25 mouse cellular contexts compared by ENCODE assay signal in the genomic region with DNA sequence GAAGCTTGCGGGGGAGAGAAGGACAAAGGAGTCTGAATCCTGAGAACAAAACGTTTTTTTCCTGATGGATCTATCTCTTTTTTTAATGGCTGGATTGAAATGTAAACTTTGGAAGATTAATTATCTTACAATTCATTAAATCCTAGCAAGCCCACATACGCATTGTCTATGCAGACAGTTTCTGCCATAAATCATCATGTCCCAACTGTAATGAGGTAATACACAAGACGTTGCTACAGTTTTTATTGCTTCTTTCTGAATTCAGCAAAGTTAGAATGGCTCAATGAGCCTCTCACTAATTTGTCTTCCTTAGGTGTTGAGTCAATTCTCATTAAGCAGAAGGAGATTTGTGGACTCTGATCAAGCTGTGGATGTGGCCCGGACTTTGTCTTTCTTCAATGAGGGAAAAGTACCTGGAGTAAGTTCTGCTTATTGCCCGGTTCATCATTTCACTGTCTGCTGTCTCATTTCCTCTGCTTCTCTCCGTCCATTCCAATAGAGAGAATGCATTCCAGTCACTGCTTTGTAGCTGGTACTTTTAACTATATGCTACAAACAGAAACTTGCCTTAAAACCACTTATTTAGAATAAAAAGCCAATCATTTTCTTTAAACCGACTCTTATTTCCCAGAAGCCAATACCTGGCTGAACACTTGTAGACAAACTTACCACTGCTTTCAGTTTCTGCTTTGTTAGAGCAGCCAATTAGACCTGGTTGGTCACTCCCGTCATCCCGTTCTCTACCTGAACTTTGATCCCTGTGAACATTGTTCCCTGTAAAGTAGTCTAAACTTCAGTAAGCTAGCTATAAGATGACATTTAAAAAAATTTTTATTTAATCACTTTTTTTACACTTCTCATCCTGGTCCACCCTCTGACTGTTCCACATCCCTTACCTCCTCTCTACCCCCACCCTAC.
A peak's percentile ranks its signal among the peaks of the same experiment; 100 is the strongest.
DNase-seq lines count a peak whose midpoint lies in the region; ATAC-seq and TF ChIP-seq lines count a peak whose summit lies in the region.
"Had no signal": no experiment of that assay in that cellular context is flagged by ENCODE, and none has a peak within 500 bp of the region (broad histone marks: within the 10 kb centered on the region; RNA-seq: fewer than 3 reads in every experiment).

No protein-coding gene starts in this region.

- TF ChIP-seq POLR2A in kidney, adult 2 months (IDR thresholded peaks at IDR 0.05; ENCODE audit: low read depth, low read length), result no peak
- TF ChIP-seq POLR2A in liver, adult 2 months (IDR thresholded peaks at IDR 0.05; ENCODE audit: extremely low read depth, insufficient read depth, low read length), result no peak

- no peak overlapping the region for H3K4me3 ChIP-seq in kidney, adult 2 months (ENCODE audit: insufficient read depth, low read depth, low read length)
- H3K4me3 ChIP-seq in liver, adult 2 months (ENCODE audit: insufficient read depth, low read depth, low read length), result no peak overlapping the region
- H3K4me3 ChIP-seq in intestine, embryonic 15.5 days (replicated peaks), result no peak overlapping the region
- H3K4me3 ChIP-seq: embryonic facial prominence, embryonic 13.5 days; erythroblast, embryonic 14.5 days; lung, embryonic 15.5 days; midbrain, embryonic 10.5 days; myocyte; neural tube, embryonic 12.5 days had no signal

- no peak overlapping the region for H3K27ac ChIP-seq in kidney, adult 2 months (ENCODE audit: insufficient read depth, low read depth, low read length)
- no peak overlapping the region for H3K27ac ChIP-seq in liver, adult 2 months (replicated peaks; ENCODE audit: insufficient read depth, low read depth, low read length)
- no peak overlapping the region for H3K27ac ChIP-seq in intestine, embryonic 15.5 days
- H3K27ac ChIP-seq: embryonic facial prominence, embryonic 13.5 days; hindbrain, embryonic 14.5 days; midbrain, embryonic 10.5 days; neural tube, embryonic 12.5 days had no signal

- no peaks in the 10 kb centered on the region for H3K27me3 ChIP-seq in kidney, adult 2 months (replicated peaks; ENCODE audit: control insufficient read depth, insufficient read depth, low read length)
- no peaks in the 10 kb centered on the region for H3K27me3 ChIP-seq in liver, adult 2 months (ENCODE audit: control insufficient read depth, insufficient read depth, low read length)
- H3K27me3 ChIP-seq in intestine, embryonic 15.5 days (replicated peaks), result no peaks in the 10 kb centered on the region
- H3K27me3 ChIP-seq: embryonic facial prominence, embryonic 13.5 days; lung, embryonic 15.5 days; neural tube, embryonic 12.5 days had no signal

- H3K36me3 ChIP-seq in kidney, adult 2 months (ENCODE audit: control insufficient read depth, insufficient read depth, low read length), result no peaks in the 10 kb centered on the region
- no peaks in the 10 kb centered on the region for H3K36me3 ChIP-seq in liver, adult 2 months (ENCODE audit: control insufficient read depth, insufficient read depth, low read length)
- H3K36me3 ChIP-seq in intestine, embryonic 15.5 days, result no peaks in the 10 kb centered on the region
- H3K36me3 ChIP-seq: embryonic facial prominence, embryonic 13.5 days; lung, embryonic 15.5 days; midbrain, embryonic 10.5 days; neural tube, embryonic 12.5 days had no signal

- no peaks in the 10 kb centered on the region for H3K9me3 ChIP-seq in intestine, embryonic 15.5 days
- H3K9me3 ChIP-seq: embryonic facial prominence, embryonic 13.5 days; lung, embryonic 15.5 days; midbrain, embryonic 10.5 days; neural tube, embryonic 12.5 days had no signal

- no peak for TF ChIP-seq CTCF in kidney, adult 2 months (conservative IDR thresholded peaks at IDR 0.05; ENCODE audit: insufficient read depth, insufficient read length, low read depth, low read length)
- TF ChIP-seq CTCF in liver, adult 2 months (IDR thresholded peaks at IDR 0.05; ENCODE audit: low read depth, low read length), result no peak

- peak; percentile 86 for ATAC-seq in intestine, embryonic 15.5 days
- ATAC-seq: CD4-positive, CD25-positive, alpha-beta regulatory T cell, adult 4 months; forebrain, embryonic 16.5 days; midbrain, embryonic 16.5 days had no signal

- DNase-seq in kidney, adult 2 months, result peak; percentile 48
- no peak for DNase-seq in kidney, adult 11 months
- DNase-seq in liver, adult 2 months (ENCODE audit: extremely low read depth, low read depth, low spot score), result peak; percentile 38
- DNase-seq in liver, result no peak
- DNase-seq in adrenal gland, postnatal 25 days, result no peak
- no peak for DNase-seq in testis, postnatal 14 days (ENCODE audit: low spot score)
- DNase-seq: adrenal gland, postnatal 36 days; cerebellum, adult 18-20 months; cerebellum, postnatal 10 days; gastrocnemius, postnatal 10 days; heart, postnatal 14 days; layer of hippocampus, adult 9-11 months; right cerebral cortex, postnatal 4 days had no signal

- H3K4me2 ChIP-seq in intestine, embryonic 15.5 days (replicated peaks), result no peak overlapping the region
- H3K4me2 ChIP-seq: embryonic facial prominence, embryonic 13.5 days; hindbrain, embryonic 14.5 days; liver, embryonic 11.5 days; lung, embryonic 15.5 days; neural tube, embryonic 12.5 days had no signal

- no peaks in the 10 kb centered on the region for H3K4me1 ChIP-seq in kidney, adult 2 months (ENCODE audit: control insufficient read depth, insufficient read depth, low read length)
- no peaks in the 10 kb centered on the region for H3K4me1 ChIP-seq in liver, adult 2 months (ENCODE audit: control insufficient read depth, insufficient read depth, low read length)
- peaks cover 2% of the 10 kb centered on the region; the same call in 1 of the 2 replicates for H3K4me1 ChIP-seq in intestine, embryonic 15.5 days (replicated peaks)
- H3K4me1 ChIP-seq: embryonic facial prominence, embryonic 13.5 days; midbrain, embryonic 10.5 days; neural tube, embryonic 12.5 days had no signal

- no peaks in the 10 kb centered on the region for H3K79me2 ChIP-seq in liver, adult 2 months (ENCODE audit: control insufficient read depth, insufficient read depth, low read length)

- no peak overlapping the region for H3K9ac ChIP-seq in liver, adult 2 months (ENCODE audit: low read depth, low read length)
- H3K9ac ChIP-seq in intestine, embryonic 15.5 days, result no peak overlapping the region
- H3K9ac ChIP-seq: embryonic facial prominence, embryonic 13.5 days; hindbrain, embryonic 14.5 days; lung, embryonic 15.5 days; neural tube, embryonic 12.5 days had no signal

- WGBS in kidney, adult 2 months, result 45% methylated on average over 10 of the region's 10 CpGs
- 72% methylated on average over 10 of the region's 10 CpGs for WGBS in liver, adult 2 months
- 61% methylated on average over 10 of the region's 10 CpGs for WGBS in intestine, embryonic 15.5 days

Comparison
In these comparisons a context has a peak if more than half of its experiments do, and no peak if none do; other contexts are left out.
1. DNase-seq: peak in kidney, adult 2 months (single experiment) and liver, adult 2 months (single experiment); none in kidney, adult 11 months (single experiment), liver (single experiment), adrenal gland, postnatal 25 days (single experiment) and testis, postnatal 14 days (single experiment).